Mouse (Mus musculus) bone marrow, adult 2 months (tissue): ENCODE data around the gene Tgfa. TPM values are rescaled to one million over a fixed set of nuclear protein-coding genes. Genes with fewer than 3 reads are reported as not detected.

Source experiments
- H3K27ac ChIP-seq: fragments of 200-500 bp; 2 replicates; pipeline ENCODE4 v1.5.1; 2012; ENCODE audit warnings: low read depth, mild to moderate bottlenecking, control low read depth, inconsistent platforms, low read length; ENCODE audit not compliant: control insufficient read depth, poor library complexity, insufficient read depth
- H3K4me1 ChIP-seq: fragments of 200-500 bp; 2 replicates; pipeline ENCODE4 v1.6.1; 2011; ENCODE audit warnings: low read length; ENCODE audit not compliant: control insufficient read depth, insufficient read depth
- H3K4me3 ChIP-seq: fragments of 200-500 bp; replicated peaks from 2 replicates; pipeline ENCODE3; 2011; ENCODE audit warnings: mild to moderate bottlenecking, low read depth, low read length, control low read depth; ENCODE audit not compliant: control insufficient read depth
- CTCF ChIP-seq: fragments of 200-500 bp; IDR thresholded peaks from 2 replicates; pipeline ENCODE4 v1.5.1; 2011; ENCODE audit warnings: low read length, control low read depth; ENCODE audit not compliant: control insufficient read depth, insufficient read depth
- POLR2A ChIP-seq: fragments of 200-500 bp; IDR thresholded peaks from 2 replicates; pipeline ENCODE4 v1.6.1; 2011; ENCODE audit warnings: low read depth, mild to moderate bottlenecking, control low read depth, low read length, borderline replicate concordance; ENCODE audit not compliant: control insufficient read depth
- WGBS: fragments of 180-500 bp; shearing (Covaris S2); methylation state at CpG from one replicate; pipeline ENCODE4 v1.1.7; 2018; 5-methylcytosine and 5-hydroxymethylcytosine counted together
- polyA plus RNA-seq: library from polyadenylated mRNA; stranded (reverse); fragments of >200 nt; gene quantifications from 2 replicates; pipeline ENCODE4 v1.2.4, GENCODE M21; 2011; ENCODE audit warnings: low replicate concordance; ENCODE audit not compliant: missing spikeins, insufficient read depth, insufficient read length

Tgfa gene
- polyA plus RNA-seq, 1 experiment, result not detected

DNA sequence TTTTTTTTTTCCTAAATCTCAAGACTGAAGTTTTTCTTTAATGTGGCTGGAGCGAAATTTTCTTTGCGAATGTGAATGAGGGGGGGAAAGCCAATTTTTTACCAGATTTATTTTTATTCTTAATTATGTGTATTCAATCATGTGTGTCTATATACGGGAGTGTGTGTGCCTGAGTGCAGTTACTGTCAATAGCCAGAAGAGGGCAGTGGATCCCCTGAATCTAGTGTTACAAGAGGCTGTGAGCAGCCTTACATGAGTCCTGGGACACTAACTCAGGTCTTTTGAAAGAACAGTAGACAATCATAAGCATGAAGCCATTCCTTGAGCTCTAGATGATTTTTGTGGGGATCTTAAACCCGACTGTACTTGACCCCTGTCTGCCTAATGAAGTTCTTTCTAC lies 80.7 kb downstream of the Tgfa start:
- no peak overlapping the region for H3K27ac ChIP-seq
- no peak overlapping the region for H3K4me3 ChIP-seq
- WGBS, result 72% methylated on average over 4 of the region's 4 CpGs
- no peaks in the 10 kb centered on the region for H3K4me1 ChIP-seq
- no peak for TF ChIP-seq POLR2A
- TF ChIP-seq CTCF, result no peak

DNA sequence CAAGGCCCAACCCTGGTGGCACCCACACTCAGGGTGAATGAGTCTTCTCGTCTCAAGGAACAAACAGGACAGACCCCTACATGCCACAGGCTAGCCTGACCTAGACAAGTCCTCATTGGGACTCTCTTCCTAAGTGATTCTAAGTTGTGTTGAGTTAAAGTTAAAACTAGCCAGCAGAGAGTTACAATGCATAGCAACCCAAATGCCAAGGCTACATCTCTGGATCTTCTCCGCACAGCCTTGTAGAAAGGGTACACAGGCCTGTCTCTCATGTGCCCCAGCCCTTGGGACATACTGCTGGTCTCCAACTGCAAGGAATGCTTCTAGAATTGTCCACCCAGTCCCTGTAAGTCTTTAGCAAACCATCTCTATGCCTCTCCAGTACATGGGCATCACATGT lies 81.8 kb downstream of the Tgfa start:
- WGBS, result 79% methylated on average over 2 of the region's 2 CpGs
- TF ChIP-seq POLR2A (no peak), CTCF (no peak)
- Histone ChIP-seq H3K4me1 (no peaks in the 10 kb centered on the region), H3K27ac (no peak overlapping the region), H3K4me3 (no peak overlapping the region)

DNA sequence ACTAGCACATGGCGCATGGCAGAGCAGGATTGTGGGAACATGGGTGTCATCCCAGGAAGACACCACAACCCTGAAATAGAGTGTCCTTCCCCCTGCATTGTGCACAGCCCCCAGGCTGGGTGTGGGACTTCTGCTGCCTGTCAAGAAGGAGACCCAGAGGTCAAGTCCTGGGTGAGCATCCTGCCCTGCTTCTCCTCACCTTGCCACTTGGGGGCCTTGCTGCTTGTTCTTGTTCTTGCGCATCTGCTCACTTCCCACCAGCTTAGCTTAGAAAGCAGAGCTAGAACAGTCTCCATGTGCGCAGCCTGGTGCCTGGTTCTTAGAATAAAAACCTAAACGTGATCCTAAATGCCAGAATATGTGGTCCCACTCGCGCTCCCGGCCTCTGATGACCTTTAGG lies 82.6 kb downstream of the Tgfa start:
- no peak overlapping the region for H3K27ac ChIP-seq
- H3K4me3 ChIP-seq, result no peak overlapping the region
- no peaks in the 10 kb centered on the region for H3K4me1 ChIP-seq
- no peak for TF ChIP-seq CTCF
- TF ChIP-seq POLR2A, result no peak
- 75% methylated on average over 7 of the region's 7 CpGs for WGBS

DNA sequence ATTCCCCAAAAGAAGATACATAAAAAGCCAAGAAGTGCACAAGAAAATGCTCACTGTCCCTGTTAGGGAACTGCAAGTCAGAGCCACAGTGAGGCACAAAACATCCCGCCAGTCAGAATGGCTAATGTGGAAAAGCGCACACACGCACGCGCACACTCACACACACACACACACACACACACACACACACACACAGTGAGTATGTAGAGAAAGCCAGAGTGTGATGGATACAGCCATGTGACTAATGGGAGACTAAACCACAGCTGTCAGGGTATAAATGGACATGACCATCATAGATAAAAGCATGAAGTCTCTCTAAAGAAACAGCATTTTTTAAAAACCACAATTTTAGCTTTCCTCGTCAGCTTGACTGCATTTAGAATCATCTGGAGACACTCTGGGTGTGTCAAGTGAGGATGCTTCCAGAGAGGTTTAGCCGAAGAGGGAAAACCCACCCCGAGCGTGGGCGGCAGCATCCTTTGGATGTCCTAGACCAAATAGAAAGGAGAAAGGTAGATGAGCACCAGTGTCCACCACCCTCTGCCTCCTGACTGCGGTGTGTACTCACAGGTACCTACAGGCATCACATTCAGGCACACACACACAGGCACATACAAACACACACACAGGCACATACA lies 86.7 kb downstream of the Tgfa start:
- TF ChIP-seq POLR2A (no peak), CTCF (no peak)
- Histone ChIP-seq H3K4me3 (no peak overlapping the region), H3K27ac (no peak overlapping the region), H3K4me1 (no peaks in the 10 kb centered on the region)
- WGBS, result 81% methylated on average over 11 of the region's 11 CpGs

DNA sequence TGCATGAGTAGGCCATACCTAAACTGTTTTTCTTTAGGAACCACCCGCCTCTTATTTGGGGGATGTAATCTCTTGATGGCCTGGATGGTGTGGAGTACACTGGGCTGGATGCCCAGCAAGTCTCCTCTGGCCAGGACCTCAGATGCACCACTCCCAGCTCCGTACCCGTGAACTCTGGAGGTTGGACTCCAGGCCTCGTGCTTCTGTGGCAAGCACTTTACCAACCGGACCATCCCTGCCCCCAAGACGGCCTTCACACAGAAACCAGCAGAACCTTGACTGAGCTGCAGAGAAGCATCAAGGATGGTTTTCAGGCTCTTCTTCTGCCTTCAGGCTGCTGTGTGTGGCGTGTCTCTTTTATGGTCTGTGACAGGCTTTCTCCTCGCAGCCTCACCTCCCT lies 98.3 kb downstream of the Tgfa start:
- H3K4me3 ChIP-seq, result no peak overlapping the region
- no peaks in the 10 kb centered on the region for H3K4me1 ChIP-seq
- 82% methylated on average over 8 of the region's 8 CpGs for WGBS
- no peak overlapping the region for H3K27ac ChIP-seq
- TF ChIP-seq POLR2A, result no peak
- no peak for TF ChIP-seq CTCF

DNA sequence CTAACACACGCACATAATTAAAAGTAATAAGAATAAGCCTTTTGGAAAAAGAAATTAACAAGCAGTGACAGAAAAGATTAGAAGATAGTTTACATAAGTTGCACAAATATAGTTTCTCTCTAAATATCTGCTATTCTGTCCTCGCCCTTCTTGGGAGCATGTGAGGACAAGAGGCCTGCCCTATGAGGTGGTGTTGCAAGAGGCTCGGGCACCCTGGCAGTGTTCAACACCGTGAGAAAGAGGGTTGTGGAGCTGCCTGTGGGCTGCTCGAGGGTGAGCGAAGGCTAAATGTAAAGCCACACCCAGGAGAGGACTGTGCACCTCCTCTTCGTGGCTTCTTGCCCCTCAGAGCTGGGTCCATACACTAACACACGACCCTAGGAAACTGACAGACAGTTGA lies 100.4 kb downstream of the Tgfa start:
- no peak overlapping the region for H3K27ac ChIP-seq
- no peak for TF ChIP-seq CTCF
- TF ChIP-seq POLR2A, result no peak
- H3K4me3 ChIP-seq, result no peak overlapping the region
- no peaks in the 10 kb centered on the region for H3K4me1 ChIP-seq
- WGBS, result 55% methylated on average over 8 of the region's 8 CpGs

DNA sequence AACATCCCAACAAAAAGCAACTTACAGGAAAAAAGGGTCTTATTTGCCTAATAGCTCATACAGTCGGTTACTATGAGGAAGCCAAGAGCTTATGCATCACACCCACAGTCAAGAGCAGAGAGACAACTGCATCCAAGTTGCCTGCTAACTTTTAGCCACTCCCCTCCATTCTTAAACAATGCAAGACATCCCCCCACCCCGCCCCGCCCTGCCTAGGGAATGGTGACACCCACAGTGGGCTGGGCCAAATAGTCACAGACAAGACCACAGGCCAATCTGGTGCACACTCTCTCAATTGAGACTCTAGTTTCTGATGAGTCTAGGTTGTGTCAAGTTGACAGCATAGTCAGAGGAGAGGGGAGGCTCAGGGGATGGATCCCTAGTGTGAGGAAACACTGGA lies 101.1 kb downstream of the Tgfa start:
- Histone ChIP-seq H3K4me3 (no peak overlapping the region), H3K4me1 (no peaks in the 10 kb centered on the region), H3K27ac (no peak overlapping the region)
- WGBS, result 86% methylated on average over 3 of the region's 3 CpGs
- no peak for TF ChIP-seq POLR2A
- TF ChIP-seq CTCF, result no peak

DNA sequence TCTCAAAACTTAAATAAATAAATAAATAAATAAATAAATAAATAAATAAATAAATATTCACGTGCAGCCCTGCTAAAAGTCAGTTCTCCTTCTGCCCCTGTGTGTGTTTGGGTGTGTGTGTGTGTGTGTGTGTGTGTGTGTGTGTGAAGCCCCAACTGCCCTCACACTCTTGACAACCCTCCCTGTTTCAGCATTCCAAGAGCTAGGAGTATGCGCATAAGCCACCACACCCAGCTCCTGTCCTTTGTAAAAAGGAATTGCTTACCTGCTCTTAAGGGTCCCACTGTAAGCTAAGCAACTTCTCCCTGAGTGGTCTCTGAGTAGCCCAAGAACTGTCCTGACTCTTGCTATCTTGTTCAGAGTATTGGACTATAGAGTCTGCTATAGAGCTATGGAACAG lies 101.9 kb downstream of the Tgfa start:
- Histone ChIP-seq H3K27ac (no peak overlapping the region), H3K4me1 (no peaks in the 10 kb centered on the region), H3K4me3 (no peak overlapping the region)
- 84% methylated on average over 2 of the region's 2 CpGs for WGBS
- no peak for TF ChIP-seq CTCF
- no peak for TF ChIP-seq POLR2A

DNA sequence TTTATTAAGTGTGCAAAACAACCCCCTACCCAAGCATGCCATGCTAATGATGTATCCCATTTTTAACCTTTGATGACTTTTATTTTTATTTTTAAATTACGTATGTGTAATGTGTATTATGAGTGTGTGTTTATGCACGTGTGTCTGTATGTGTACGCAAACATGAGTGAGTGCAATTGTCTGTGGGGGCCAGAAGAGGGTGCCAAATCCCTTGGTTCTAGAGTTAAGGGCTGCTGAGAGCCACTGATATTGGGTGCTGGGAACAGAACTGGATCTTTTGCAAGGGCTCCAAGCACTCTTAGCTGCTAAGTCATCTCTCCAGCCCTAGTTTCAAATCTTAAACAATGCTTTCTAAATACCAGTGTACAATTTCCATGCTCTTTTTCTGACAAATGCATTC lies 103.9 kb downstream of the Tgfa start:
- Histone ChIP-seq H3K27ac (no peak overlapping the region), H3K4me3 (no peak overlapping the region), H3K4me1 (no peaks in the 10 kb centered on the region)
- TF ChIP-seq CTCF (no peak), POLR2A (no peak)
- 92% methylated on average over 3 of the region's 3 CpGs for WGBS
